Mouse (Mus musculus) hindbrain, embryonic 15.5 days (tissue): ENCODE results near the gene Ppp2r5c. TPM values are rescaled to one million over a fixed set of nuclear protein-coding genes. Genes with fewer than 3 reads are reported as not detected.

ENCODE experiments used
- ATAC-seq: fragments of 200-750 bp; cut with Nextera tagmentation; 2 replicates; pipeline ENCODE4 v1.8.0; 2017; ENCODE audit warnings: low read depth, moderate number of reproducible peaks, moderate TSS enrichment; ENCODE audit not compliant: low FRiP score
- H3K27ac ChIP-seq: fragments of 300-500 bp; sonication (generic); replicated peaks from 2 replicates; pipeline ENCODE4 v1.5.1; 2015; ENCODE audit warnings: mild to moderate bottlenecking, inconsistent platforms
- H3K27me3 ChIP-seq: fragments of 300-500 bp; sonication (generic); 2 replicates; pipeline ENCODE4 v1.6.1; 2015; ENCODE audit warnings: control low read depth, inconsistent platforms
- H3K36me3 ChIP-seq: fragments of 300-500 bp; sonication (generic); 2 replicates; pipeline ENCODE4 v1.6.1; 2015; ENCODE audit warnings: control low read depth, inconsistent platforms
- H3K4me1 ChIP-seq: fragments of 300-500 bp; sonication (generic); replicated peaks from 2 replicates; pipeline ENCODE4 v1.6.1; 2015; ENCODE audit warnings: control low read depth, inconsistent platforms
- H3K4me2 ChIP-seq: fragments of 300-500 bp; sonication (generic); 2 replicates; pipeline ENCODE4 v1.6.1; 2015; ENCODE audit warnings: moderate library complexity, mild to moderate bottlenecking, inconsistent platforms
- H3K4me3 ChIP-seq: fragments of 300-500 bp; sonication (generic); 2 replicates; pipeline ENCODE4 v1.5.1; 2015; ENCODE audit warnings: mild to moderate bottlenecking, inconsistent platforms
- H3K9ac ChIP-seq: fragments of 300-500 bp; sonication (generic); 2 replicates; pipeline ENCODE4 v1.6.1; 2015; ENCODE audit warnings: inconsistent platforms
- H3K9me3 ChIP-seq: fragments of 300-500 bp; sonication (generic); 2 replicates; pipeline ENCODE4 v1.6.1; 2016; ENCODE audit warnings: control low read depth, inconsistent platforms
- WGBS: fragments of 180-500 bp; shearing (Covaris S2); methylation state at CpG from one replicate; pipeline ENCODE4 v1.1.7; 2015; 5-methylcytosine and 5-hydroxymethylcytosine counted together
- polyA plus RNA-seq: library from polyadenylated mRNA; unstranded; fragments of >200 nt; fragmentation: Nextera tagmentation; extraction: Ambion mirVana; gene quantifications from 2 replicates; pipeline ENCODE4 v1.2.1, GENCODE M21; 2015

Gene Ppp2r5c
- polyA plus RNA-seq, 1 experiment from 2014 or later, result 143 TPM

GRCm38 (mm10) chr12:110447306-110447705 is 386 bp downstream of the Ppp2r5c start:
- H3K27ac ChIP-seq, result peak overlapping the region; percentile 97
- no peaks in the 10 kb centered on the region for H3K36me3 ChIP-seq
- 0% methylated on average over 29 of the region's 39 CpGs for WGBS
- H3K4me3 ChIP-seq, result peak overlapping the region; percentile 86
- ATAC-seq, result peak; percentile 51
- peaks cover 18% of the 10 kb centered on the region for H3K4me1 ChIP-seq
- H3K4me2 ChIP-seq, result peak overlapping the region; percentile 69
- H3K9me3 ChIP-seq, result no peaks in the 10 kb centered on the region
- H3K9ac ChIP-seq, result peak overlapping the region; percentile 70
- peaks cover 4% of the 10 kb centered on the region; the same call in 1 of the 2 replicates for H3K27me3 ChIP-seq

GRCm38 (mm10) chr12:110448767-110449166 is 1.8 kb downstream of the Ppp2r5c start:
- no peak overlapping the region for H3K4me3 ChIP-seq
- no peak for ATAC-seq
- H3K36me3 ChIP-seq, result no peaks in the 10 kb centered on the region
- H3K9me3 ChIP-seq, result no peaks in the 10 kb centered on the region
- peaks cover 4% of the 10 kb centered on the region; the same call in 1 of the 2 replicates for H3K27me3 ChIP-seq
- no peak overlapping the region for H3K4me2 ChIP-seq
- H3K4me1 ChIP-seq, result peaks cover 18% of the 10 kb centered on the region
- H3K27ac ChIP-seq, result no peak overlapping the region
- H3K9ac ChIP-seq, result no peak overlapping the region
- WGBS, result 82% methylated on average over 10 of the region's 10 CpGs

GRCm38 (mm10) chr12:110454223-110454622 is 7.3 kb downstream of the Ppp2r5c start:
- 17% methylated on average over 5 of the region's 5 CpGs for WGBS
- Histone ChIP-seq H3K27ac (no peak overlapping the region), H3K9ac (no peak overlapping the region), H3K4me3 (no peak overlapping the region), H3K27me3 (no peaks in the 10 kb centered on the region), H3K4me1 (no peaks in the 10 kb centered on the region), H3K4me2 (no peak overlapping the region), H3K36me3 (no peaks in the 10 kb centered on the region), H3K9me3 (no peaks in the 10 kb centered on the region)
- no peak for ATAC-seq

GRCm38 (mm10) chr12:110456024-110456423 is 9.1 kb downstream of the Ppp2r5c start:
- 86% methylated on average over 7 of the region's 7 CpGs for WGBS
- ATAC-seq, result no peak
- H3K4me3 ChIP-seq, result no peak overlapping the region

GRCm38 (mm10) chr12:110458667-110459066 is 11.7 kb downstream of the Ppp2r5c start:
- Histone ChIP-seq H3K36me3 (0 out of 2 replicates have a peak, but pooled peaks cover 5% of the 10 kb centered on the region), H3K9me3 (no peaks in the 10 kb centered on the region), H3K4me1 (no peaks in the 10 kb centered on the region), H3K9ac (no peak overlapping the region), H3K4me2 (no peak overlapping the region), H3K27me3 (no peaks in the 10 kb centered on the region), H3K4me3 (no peak overlapping the region), H3K27ac (no peak overlapping the region)
- WGBS, result 88% methylated on average over 6 of the region's 6 CpGs
- ATAC-seq, result no peak

More at GRCm38 (mm10) chr12:110456024-110456423, 9.1 kb downstream of the Ppp2r5c start:
- H3K4me2 ChIP-seq, result no peak overlapping the region
- no peaks in the 10 kb centered on the region for H3K27me3 ChIP-seq
- no peak overlapping the region for H3K9ac ChIP-seq
- no peaks in the 10 kb centered on the region for H3K36me3 ChIP-seq
- H3K4me1 ChIP-seq, result no peaks in the 10 kb centered on the region
- H3K9me3 ChIP-seq, result no peaks in the 10 kb centered on the region
- H3K27ac ChIP-seq, result no peak overlapping the region

GRCm38 (mm10) chr12:110460418-110461300 is 13.7 kb downstream of the Ppp2r5c start:
- Histone ChIP-seq H3K27me3 (no peaks in the 10 kb centered on the region), H3K4me2 (no peak overlapping the region), H3K9me3 (no peaks in the 10 kb centered on the region), H3K9ac (no peak overlapping the region), H3K4me1 (no peaks in the 10 kb centered on the region), H3K4me3 (no peak overlapping the region), H3K36me3 (0 out of 2 replicates have a peak, but pooled peaks cover 5% of the 10 kb centered on the region), H3K27ac (no peak overlapping the region)
- no peak for ATAC-seq
- 79% methylated on average over 18 of the region's 18 CpGs for WGBS

GRCm38 (mm10) chr12:110463711-110464110 is 16.8 kb downstream of the Ppp2r5c start:
- H3K27me3 ChIP-seq, result no peaks in the 10 kb centered on the region
- no peak overlapping the region for H3K4me2 ChIP-seq
- H3K9ac ChIP-seq, result no peak overlapping the region
- H3K4me1 ChIP-seq, result no peaks in the 10 kb centered on the region
- no peak for ATAC-seq
- no peak overlapping the region for H3K27ac ChIP-seq
- no peak overlapping the region for H3K4me3 ChIP-seq
- H3K9me3 ChIP-seq, result no peaks in the 10 kb centered on the region
- H3K36me3 ChIP-seq, result peaks cover 21% of the 10 kb centered on the region
- WGBS, result 73% methylated on average over 8 of the region's 8 CpGs

GRCm38 (mm10) chr12:110471426-110471825 is 24.5 kb downstream of the Ppp2r5c start:
- H3K4me3 ChIP-seq, result no peak overlapping the region
- no peak overlapping the region for H3K4me2 ChIP-seq
- H3K9ac ChIP-seq, result no peak overlapping the region
- H3K27ac ChIP-seq, result no peak overlapping the region
- no peak for ATAC-seq
- H3K9me3 ChIP-seq, result no peaks in the 10 kb centered on the region
- H3K36me3 ChIP-seq, result peaks cover 18% of the 10 kb centered on the region
- WGBS, result 90% methylated on average over 3 of the region's 3 CpGs
- H3K4me1 ChIP-seq, result no peaks in the 10 kb centered on the region
- H3K27me3 ChIP-seq, result no peaks in the 10 kb centered on the region

GRCm38 (mm10) chr12:110472247-110472646 is 25.3 kb downstream of the Ppp2r5c start:
- WGBS, result 77% methylated on average over 3 of the region's 3 CpGs
- no peaks in the 10 kb centered on the region for H3K27me3 ChIP-seq

GRCm38 (mm10) chr12:110474497-110474896 is 27.6 kb downstream of the Ppp2r5c start:
- Histone ChIP-seq H3K27me3 (no peaks in the 10 kb centered on the region), H3K9ac (no peak overlapping the region), H3K36me3 (peaks cover under 1% of the 10 kb centered on the region), H3K27ac (no peak overlapping the region), H3K9me3 (no peaks in the 10 kb centered on the region), H3K4me2 (no peak overlapping the region), H3K4me3 (no peak overlapping the region), H3K4me1 (no peaks in the 10 kb centered on the region)
- 81% methylated on average over 8 of the region's 8 CpGs for WGBS
- no peak for ATAC-seq

More at GRCm38 (mm10) chr12:110472247-110472646, 25.3 kb downstream of the Ppp2r5c start:
- H3K4me2 ChIP-seq, result no peak overlapping the region
- ATAC-seq, result no peak
- peaks cover 18% of the 10 kb centered on the region for H3K36me3 ChIP-seq
- no peak overlapping the region for H3K27ac ChIP-seq
- no peaks in the 10 kb centered on the region for H3K4me1 ChIP-seq
- H3K9me3 ChIP-seq, result no peaks in the 10 kb centered on the region
- no peak overlapping the region for H3K9ac ChIP-seq
- H3K4me3 ChIP-seq, result no peak overlapping the region

GRCm38 (mm10) chr12:110476561-110476960 is 29.6 kb downstream of the Ppp2r5c start:
- Histone ChIP-seq H3K27ac (no peak overlapping the region), H3K9ac (no peak overlapping the region), H3K36me3 (no peaks in the 10 kb centered on the region; the same call in 1 of the 2 replicates), H3K9me3 (no peaks in the 10 kb centered on the region), H3K4me3 (no peak overlapping the region), H3K27me3 (no peaks in the 10 kb centered on the region), H3K4me1 (no peaks in the 10 kb centered on the region), H3K4me2 (no peak overlapping the region)
- no peak for ATAC-seq
- 91% methylated on average over 9 of the region's 9 CpGs for WGBS

- Histone ChIP-seq H3K9me3 (no peaks in the 10 kb centered on the region), H3K27me3 (no peaks in the 10 kb centered on the region), H3K4me3 (no peak overlapping the region), H3K27ac (no peak overlapping the region), H3K36me3 (no peaks in the 10 kb centered on the region; the same call in 1 of the 2 replicates), H3K9ac (no peak overlapping the region), H3K4me1 (no peaks in the 10 kb centered on the region), H3K4me2 (no peak overlapping the region)
- WGBS, result 87% methylated on average over 8 of the region's 8 CpGs
- ATAC-seq, result no peak
These were observed 31.0 kb downstream of the Ppp2r5c start for GRCm38 (mm10) chr12:110477906-110478305.
